Mouse (Mus musculus): Measurements from ENCODE around the gene Adamts16.
"Not testable (repeated sequence)": the region's sequence is repeated elsewhere in the genome, so short reads cannot be mapped to it uniquely, and the experiment has no call there.

The Adamts16 gene

GRCm38 (mm10) chr13:70841421-70841904, at the start of gene Adamts16:
Gene Adamts16 (minus strand): TSS chr13:70841811.
- peak; percentile 26 for DNase-seq (ENCODE audit: low spot score)

- no peak for DNase-seq (ENCODE audit: low spot score)
These were observed 45.5 kb upstream of the Adamts16 start for GRCm38 (mm10) chr13:70887136-70887535.

- DNase-seq (ENCODE audit: low spot score): no peak
These were observed 43.4 kb upstream of the Adamts16 start for GRCm38 (mm10) chr13:70885006-70885405.

GRCm38 (mm10) chr13:70883891-70884890, 42.6 kb upstream of the Adamts16 start:
- DNase-seq (ENCODE audit: low spot score): peak; percentile 31

- not testable (repeated sequence) for DNase-seq (ENCODE audit: low spot score)
These were observed 38.4 kb upstream of the Adamts16 start for GRCm38 (mm10) chr13:70879971-70880370.

- DNase-seq (ENCODE audit: low spot score): no peak
These were observed 35.9 kb upstream of the Adamts16 start for GRCm38 (mm10) chr13:70877550-70877913.

- DNase-seq (ENCODE audit: low spot score): no peak
These were observed 35.3 kb upstream of the Adamts16 start for GRCm38 (mm10) chr13:70876648-70877549.

GRCm38 (mm10) chr13:70875411-70875949, 33.9 kb upstream of the Adamts16 start:
- no peak for DNase-seq (ENCODE audit: low spot score)

GRCm38 (mm10) chr13:70874741-70875140, 33.1 kb upstream of the Adamts16 start:
- no peak for DNase-seq (ENCODE audit: low spot score)

- not testable (repeated sequence) for DNase-seq (ENCODE audit: low spot score)
These were observed 32.2 kb upstream of the Adamts16 start for GRCm38 (mm10) chr13:70873851-70874250.

GRCm38 (mm10) chr13:70871049-70871448, 29.4 kb upstream of the Adamts16 start:
- no peak for DNase-seq (ENCODE audit: low spot score)

GRCm38 (mm10) chr13:70866971-70867625, 25.5 kb upstream of the Adamts16 start:
- no peak for DNase-seq (ENCODE audit: low spot score)

GRCm38 (mm10) chr13:70865867-70866266, 24.3 kb upstream of the Adamts16 start:
- no peak for DNase-seq (ENCODE audit: low spot score)

- DNase-seq (ENCODE audit: low spot score): no peak
These were observed 20.7 kb upstream of the Adamts16 start for GRCm38 (mm10) chr13:70862162-70862908.

GRCm38 (mm10) chr13:70853601-70854000, 12.0 kb upstream of the Adamts16 start:
- no peak for DNase-seq (ENCODE audit: low spot score)

- no peak for DNase-seq (ENCODE audit: low spot score)
These were observed 5.3 kb upstream of the Adamts16 start for GRCm38 (mm10) chr13:70846933-70847332.

- peak; percentile 22 for DNase-seq (ENCODE audit: low spot score)
These were observed 3.9 kb upstream of the Adamts16 start for GRCm38 (mm10) chr13:70845526-70845925.

GRCm38 (mm10) chr13:70842126-70842525, 515 bp upstream of the Adamts16 start:
- no peak for DNase-seq (ENCODE audit: low spot score)

GRCm38 (mm10) chr13:70840161-70840560, 1.4 kb downstream of the Adamts16 start:
- DNase-seq (ENCODE audit: low spot score): peak; percentile 87

- DNase-seq (ENCODE audit: low spot score): no peak
These were observed 4.0 kb downstream of the Adamts16 start for GRCm38 (mm10) chr13:70837571-70837970.

GRCm38 (mm10) chr13:70836246-70836645, 5.4 kb downstream of the Adamts16 start:
- no peak for DNase-seq (ENCODE audit: low spot score)

Measured in retina, embryonic 14.5 days (tissue).